Mouse (Mus musculus) neural tube, embryonic 14.5 days (tissue): ENCODE measurements at regions not wholly inside any gene's neighbourhood (a gene's known extent, or its start where the extent isn't known, plus 50 kb on each side); places are given as distances from the start of the nearest gene placed in this dataset.

Experiments
- ATAC-seq: fragments of 200-750 bp; cut with Nextera tagmentation; 2 replicates; pipeline ENCODE4 v1.8.0; 2017; ENCODE audit warnings: low read depth, mild to moderate bottlenecking, moderate TSS enrichment, moderate library complexity
- H3K27ac ChIP-seq: fragments of 300-500 bp; sonication (generic); 2 replicates; pipeline ENCODE4 v1.5.1; 2014; ENCODE audit warnings: low read depth, mild to moderate bottlenecking, control low read depth, low read length, moderate library complexity, mixed read lengths
- H3K27me3 ChIP-seq: fragments of 300-500 bp; sonication (generic); 2 replicates; pipeline ENCODE4 v1.6.1; 2014; ENCODE audit warnings: low read length; ENCODE audit not compliant: control insufficient read depth, insufficient read depth
- H3K36me3 ChIP-seq: fragments of 300-500 bp; sonication (generic); 2 replicates; pipeline ENCODE4 v1.6.1; 2014; ENCODE audit warnings: low read length, mixed read lengths; ENCODE audit not compliant: control insufficient read depth, insufficient read depth
- H3K4me1 ChIP-seq: fragments of 300-500 bp; sonication (generic); 2 replicates; pipeline ENCODE4 v1.6.1; 2014; ENCODE audit warnings: low read length; ENCODE audit not compliant: control insufficient read depth, insufficient read depth
- H3K4me2 ChIP-seq: fragments of 300-500 bp; sonication (generic); 2 replicates; pipeline ENCODE4 v1.6.1; 2014; ENCODE audit warnings: mild to moderate bottlenecking, low read depth, low read length, control low read depth
- H3K4me3 ChIP-seq: fragments of 300-500 bp; sonication (generic); 2 replicates; pipeline ENCODE4 v1.5.1; 2014; ENCODE audit warnings: low read depth, low read length, control low read depth, mixed read lengths
- H3K9ac ChIP-seq: fragments of 300-500 bp; sonication (generic); replicated peaks from 2 replicates; pipeline ENCODE4 v1.6.1; 2014; ENCODE audit warnings: low read depth, mild to moderate bottlenecking, control low read depth, low read length, mixed read lengths
- H3K9me3 ChIP-seq: fragments of 300-500 bp; sonication (generic); 2 replicates; pipeline ENCODE4 v1.6.1; 2016; ENCODE audit warnings: low read length; ENCODE audit not compliant: control insufficient read depth
- WGBS: fragments of 180-500 bp; shearing (Covaris S2); extraction: QIAGEN DNeasy Blood & Tissue Kit; methylation state at CpG from one replicate; pipeline ENCODE4 v1.1.7; 2014; 5-methylcytosine and 5-hydroxymethylcytosine counted together

- peak; percentile 46; the same call in 1 of the 2 replicates for ATAC-seq
- Histone ChIP-seq H3K27me3 (no peaks in the 10 kb centered on the region), H3K27ac (no peak overlapping the region), H3K4me3 (no peak overlapping the region), H3K9me3 (no peaks in the 10 kb centered on the region; the same call in 1 of the 2 replicates), H3K4me1 (no peaks in the 10 kb centered on the region), H3K4me2 (no peak overlapping the region), H3K9ac (no peak overlapping the region), H3K36me3 (no peaks in the 10 kb centered on the region)
- 69% methylated on average over 4 of the region's 4 CpGs for WGBS
These were observed 175.2 kb downstream of the Gnat3 start for GRCm38 (mm10) chr5:18137450-18138061.

- 74% methylated on average over 1 of the region's 1 CpGs for WGBS
These were observed 189.9 kb downstream of the Gnat3 start for GRCm38 (mm10) chr5:18152241-18152640.

GRCm38 (mm10) chr5:18153703-18154102 is 191.4 kb downstream of the Gnat3 start:
- Histone ChIP-seq H3K27ac (no peak overlapping the region), H3K9ac (no peak overlapping the region), H3K4me3 (no peak overlapping the region), H3K27me3 (no peaks in the 10 kb centered on the region), H3K9me3 (no peaks in the 10 kb centered on the region), H3K4me2 (no peak overlapping the region), H3K36me3 (no peaks in the 10 kb centered on the region), H3K4me1 (no peaks in the 10 kb centered on the region)
- 97% methylated on average over 1 of the region's 1 CpGs for WGBS
- ATAC-seq = no peak

More at GRCm38 (mm10) chr5:18152241-18152640, 189.9 kb downstream of the Gnat3 start:
- H3K36me3 ChIP-seq = no peaks in the 10 kb centered on the region
- H3K4me3 ChIP-seq = no peak overlapping the region
- H3K4me2 ChIP-seq = no peak overlapping the region
- no peak overlapping the region for H3K9ac ChIP-seq
- H3K27me3 ChIP-seq = no peaks in the 10 kb centered on the region
- ATAC-seq = no peak
- H3K4me1 ChIP-seq = no peaks in the 10 kb centered on the region
- H3K27ac ChIP-seq = no peak overlapping the region
- no peaks in the 10 kb centered on the region for H3K9me3 ChIP-seq

- no peak for ATAC-seq
- H3K4me1 ChIP-seq = no peaks in the 10 kb centered on the region
- no peaks in the 10 kb centered on the region for H3K9me3 ChIP-seq
- H3K4me3 ChIP-seq = no peak overlapping the region
- no peaks in the 10 kb centered on the region for H3K36me3 ChIP-seq
- H3K27ac ChIP-seq = no peak overlapping the region
- no peaks in the 10 kb centered on the region for H3K27me3 ChIP-seq
- H3K9ac ChIP-seq = no peak overlapping the region
- no peak overlapping the region for H3K4me2 ChIP-seq
These were observed 196.6 kb downstream of the Gnai1 start for GRCm38 (mm10) chr5:18163515-18163914.

GRCm38 (mm10) chr5:18177810-18178209 is 182.3 kb downstream of the Gnai1 start:
- no peaks in the 10 kb centered on the region for H3K4me1 ChIP-seq
- H3K36me3 ChIP-seq = no peaks in the 10 kb centered on the region
- 89% methylated on average over 3 of the region's 3 CpGs for WGBS
- no peak overlapping the region for H3K4me3 ChIP-seq
- H3K9me3 ChIP-seq = no peaks in the 10 kb centered on the region
- ATAC-seq = no peak
- no peak overlapping the region for H3K4me2 ChIP-seq
- no peaks in the 10 kb centered on the region for H3K27me3 ChIP-seq
- no peak overlapping the region for H3K9ac ChIP-seq
- no peak overlapping the region for H3K27ac ChIP-seq

GRCm38 (mm10) chr5:18211395-18212057 is 148.6 kb downstream of the Gnai1 start:
- Histone ChIP-seq H3K36me3 (no peaks in the 10 kb centered on the region), H3K9ac (no peak overlapping the region), H3K9me3 (no peaks in the 10 kb centered on the region), H3K4me2 (no peak overlapping the region), H3K4me1 (no peaks in the 10 kb centered on the region), H3K27me3 (no peaks in the 10 kb centered on the region), H3K4me3 (no peak overlapping the region), H3K27ac (no peak overlapping the region)
- 80% methylated on average over 4 of the region's 4 CpGs for WGBS
- ATAC-seq = no peak
